Mouse (Mus musculus): ENCODE data around the gene Exosc3.

- TF ChIP-seq CTCF (IDR thresholded peaks at IDR 0.05; ENCODE audit: control insufficient read depth, insufficient read depth, insufficient replicate concordance, low read depth, low read length), result no peak
- no peak for TF ChIP-seq POLR2A (IDR thresholded peaks at IDR 0.05; ENCODE audit: control insufficient read depth, low read depth, low read length)
Measured at GRCm38 (mm10) chr4:45275770-45276169, 66.8 kb downstream of the Exosc3 start.
